Mouse (Mus musculus) hindbrain, embryonic 14.5 days (tissue): Measurements from ENCODE around the gene Oprd1. TPM values are rescaled to one million over a fixed set of nuclear protein-coding genes. Genes with fewer than 3 reads are reported as not detected.

ENCODE experiments used
- ATAC-seq: fragments of 200-750 bp; cut with Nextera tagmentation; 2 replicates; pipeline ENCODE4 v1.8.0; 2017; ENCODE audit warnings: moderate number of reproducible peaks, mild to moderate bottlenecking, moderate TSS enrichment, moderate library complexity; ENCODE audit not compliant: low FRiP score
- DNase-seq: peaks from one replicate; pipeline ENCODE4 v3.0.0-alpha.2; 2015; ENCODE audit warnings: low spot score
- H3K27ac ChIP-seq: fragments of 300-500 bp; sonication (generic); 2 replicates; pipeline ENCODE4 v1.5.1; 2014; ENCODE audit warnings: mild to moderate bottlenecking, moderate library complexity
- H3K27me3 ChIP-seq: fragments of 300-500 bp; sonication (generic); 2 replicates; pipeline ENCODE4 v1.6.1; 2014; ENCODE audit warnings: mild to moderate bottlenecking, low read length, mixed read lengths; ENCODE audit not compliant: control insufficient read depth, insufficient read depth
- H3K36me3 ChIP-seq: fragments of 300-500 bp; sonication (generic); replicated peaks from 2 replicates; pipeline ENCODE4 v1.6.1; 2014; ENCODE audit not compliant: control insufficient read depth, insufficient read depth
- H3K4me1 ChIP-seq: fragments of 300-500 bp; sonication (generic); replicated peaks from 2 replicates; pipeline ENCODE4 v1.6.1; 2014; ENCODE audit warnings: antibody characterized with exemption, low read length, mixed read lengths; ENCODE audit not compliant: control insufficient read depth, insufficient read depth
- H3K4me2 ChIP-seq: fragments of 300-500 bp; sonication (generic); replicated peaks from 2 replicates; pipeline ENCODE4 v1.6.1; 2014; ENCODE audit warnings: mild to moderate bottlenecking, moderate library complexity
- H3K4me3 ChIP-seq: fragments of 300-500 bp; sonication (generic); replicated peaks from 2 replicates; pipeline ENCODE4 v1.5.1; 2014; ENCODE audit warnings: mild to moderate bottlenecking, low read length
- H3K9ac ChIP-seq: fragments of 300-500 bp; sonication (generic); 2 replicates; pipeline ENCODE4 v1.6.1; 2014
- H3K9me3 ChIP-seq: fragments of 300-500 bp; sonication (generic); 2 replicates; pipeline ENCODE4 v1.6.1; 2016; ENCODE audit warnings: low read length; ENCODE audit not compliant: control insufficient read depth
- WGBS: fragments of 180-500 bp; shearing (Covaris S2); extraction: QIAGEN DNeasy Blood & Tissue Kit; methylation state at CpG from one replicate; pipeline ENCODE4 v1.1.7; 2014; 5-methylcytosine and 5-hydroxymethylcytosine counted together
- polyA plus RNA-seq: library from polyadenylated mRNA; unstranded; fragments of >200 nt; fragmentation: Nextera tagmentation; extraction: Ambion mirVana; gene quantifications from 2 replicates; pipeline ENCODE4 v1.2.1, GENCODE M21; 2014

Gene Oprd1
- polyA plus RNA-seq, 1 experiment from 2014 or later = 0.63 TPM

DNA sequence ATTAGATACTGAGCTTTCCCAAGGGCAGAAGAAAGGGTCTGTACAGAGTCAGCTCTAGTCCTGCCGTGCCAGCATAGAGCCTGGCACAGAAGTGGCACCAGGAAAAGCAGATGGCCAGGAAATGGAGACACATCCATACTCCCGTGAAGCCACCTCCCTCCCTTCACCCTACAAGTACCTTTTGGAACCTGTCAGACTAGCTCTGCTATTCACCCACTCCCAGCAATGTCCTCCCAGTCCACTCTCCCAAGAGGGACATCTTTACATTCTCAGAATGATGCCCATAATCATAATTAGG is 76.4 kb downstream of the Oprd1 start:
- H3K27ac ChIP-seq = no peak overlapping the region
- no peak overlapping the region for H3K4me3 ChIP-seq
- H3K4me1 ChIP-seq = no peaks in the 10 kb centered on the region
- H3K36me3 ChIP-seq = no peaks in the 10 kb centered on the region
- H3K4me2 ChIP-seq = no peak overlapping the region
- no peak overlapping the region for H3K9ac ChIP-seq
- no peak for ATAC-seq
- no peaks in the 10 kb centered on the region for H3K9me3 ChIP-seq
- WGBS = 67% methylated on average over 2 of the region's 2 CpGs
- no peak for DNase-seq
- no peaks in the 10 kb centered on the region for H3K27me3 ChIP-seq

DNA sequence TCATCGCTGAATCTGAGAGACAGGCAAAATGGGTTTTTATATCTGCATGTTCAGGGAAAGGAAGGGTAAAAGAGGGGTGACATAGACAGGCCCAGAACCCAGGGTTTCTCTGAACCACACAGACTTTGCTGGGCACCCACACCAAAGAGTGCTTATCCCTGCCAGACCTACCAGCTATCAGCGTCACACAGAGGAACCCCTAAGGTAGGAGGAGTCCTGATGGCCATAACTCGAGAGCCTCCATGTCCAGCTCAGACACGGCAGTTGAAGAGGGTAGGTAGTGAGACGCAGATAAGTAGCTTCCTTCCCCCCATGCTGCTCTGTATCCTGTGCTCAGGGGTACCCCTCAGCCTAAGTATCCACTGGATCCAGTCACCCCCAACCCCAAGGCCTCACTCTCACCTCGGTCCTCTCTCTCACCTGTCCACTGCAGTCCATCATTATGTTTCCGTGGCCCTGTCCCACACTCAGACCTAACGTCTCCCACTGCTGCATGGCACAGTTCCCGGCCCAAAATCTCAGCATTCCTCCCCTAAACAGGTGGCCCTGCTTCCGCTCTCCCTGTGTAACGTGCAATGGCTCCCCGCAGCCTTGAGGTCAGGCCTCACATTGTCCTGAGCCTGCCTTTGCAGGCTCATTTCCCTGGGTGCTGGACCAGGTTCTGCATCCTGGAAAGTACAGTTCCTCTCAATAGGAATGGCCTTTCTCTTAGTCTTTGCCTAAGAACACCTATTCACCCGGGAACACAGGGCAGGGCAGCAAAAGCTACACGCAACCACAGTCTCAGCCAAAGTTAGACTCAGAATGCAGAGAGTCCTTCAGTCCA is 77.0 kb downstream of the Oprd1 start:
- Histone ChIP-seq H3K27ac (no peak overlapping the region), H3K9me3 (no peaks in the 10 kb centered on the region), H3K36me3 (no peaks in the 10 kb centered on the region), H3K4me2 (no peak overlapping the region), H3K4me3 (no peak overlapping the region), H3K27me3 (no peaks in the 10 kb centered on the region), H3K9ac (no peak overlapping the region), H3K4me1 (no peaks in the 10 kb centered on the region)
- DNase-seq = no peak
- WGBS = 85% methylated on average over 14 of the region's 14 CpGs
- ATAC-seq = no peak

- Histone ChIP-seq H3K4me1 (no peaks in the 10 kb centered on the region), H3K9me3 (no peaks in the 10 kb centered on the region), H3K4me2 (no peak overlapping the region), H3K27ac (no peak overlapping the region), H3K27me3 (no peaks in the 10 kb centered on the region), H3K4me3 (no peak overlapping the region), H3K36me3 (no peaks in the 10 kb centered on the region), H3K9ac (no peak overlapping the region)
- ATAC-seq = no peak
- 59% methylated on average over 10 of the region's 10 CpGs for whole genome bisulfite sequencing
- DNase-seq = no peak
Observed at GRCm38 (mm10) chr4:132066101-132066773, 78.0 kb downstream of the Oprd1 start.

DNA sequence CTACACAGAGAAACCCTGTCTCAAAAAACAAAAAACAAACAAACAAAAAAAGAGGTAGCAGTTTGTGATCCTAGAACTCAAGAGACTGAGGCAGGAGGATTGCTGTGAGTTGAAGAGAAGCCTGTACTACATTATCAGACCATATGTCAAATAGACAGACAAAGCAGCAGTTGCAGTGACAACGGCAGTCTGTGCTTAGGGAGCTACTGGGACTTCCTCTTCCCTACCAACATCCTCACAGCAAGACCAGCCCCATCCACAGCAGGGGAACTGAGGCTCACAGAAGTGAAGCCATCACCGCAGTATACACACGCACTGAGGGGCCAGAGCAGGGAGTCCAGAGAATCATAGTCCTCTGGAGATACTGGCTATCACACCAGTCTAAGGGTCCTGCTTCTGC is 78.7 kb downstream of the Oprd1 start:
- Histone ChIP-seq H3K4me2 (no peak overlapping the region), H3K9me3 (no peaks in the 10 kb centered on the region), H3K9ac (no peak overlapping the region), H3K4me1 (no peaks in the 10 kb centered on the region), H3K27ac (no peak overlapping the region), H3K27me3 (no peaks in the 10 kb centered on the region), H3K4me3 (no peak overlapping the region), H3K36me3 (no peaks in the 10 kb centered on the region)
- no peak for DNase-seq
- WGBS = 77% methylated on average over 3 of the region's 3 CpGs
- ATAC-seq = no peak

DNA sequence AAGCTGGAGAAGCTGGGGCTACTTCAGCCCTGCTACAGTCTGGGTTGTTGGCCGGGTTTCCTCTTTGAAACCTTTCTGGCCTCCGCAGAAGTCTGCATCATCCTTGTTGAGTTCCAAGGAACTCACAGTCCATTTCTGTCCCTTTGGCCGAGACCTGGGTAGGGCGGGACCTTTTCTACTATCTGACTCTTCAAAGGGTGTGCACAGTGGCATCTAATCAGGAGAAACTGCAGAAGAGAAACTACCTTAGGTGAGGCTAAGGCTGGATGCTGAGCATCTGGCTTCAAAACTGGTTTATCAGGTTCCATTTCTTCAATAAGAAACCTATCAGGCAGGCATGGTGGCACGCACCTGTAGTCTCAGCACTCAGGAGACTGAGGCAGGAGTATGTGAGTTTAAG is 79.7 kb downstream of the Oprd1 start:
- DNase-seq (no peak), ATAC-seq (no peak)
- H3K4me1 ChIP-seq = no peaks in the 10 kb centered on the region
- H3K27me3 ChIP-seq = no peaks in the 10 kb centered on the region
- H3K9ac ChIP-seq = no peak overlapping the region
- 91% methylated on average over 5 of the region's 5 CpGs for WGBS
- no peaks in the 10 kb centered on the region for H3K9me3 ChIP-seq
- H3K36me3 ChIP-seq = no peaks in the 10 kb centered on the region
- no peak overlapping the region for H3K4me2 ChIP-seq
- H3K4me3 ChIP-seq = no peak overlapping the region
- no peak overlapping the region for H3K27ac ChIP-seq

DNA sequence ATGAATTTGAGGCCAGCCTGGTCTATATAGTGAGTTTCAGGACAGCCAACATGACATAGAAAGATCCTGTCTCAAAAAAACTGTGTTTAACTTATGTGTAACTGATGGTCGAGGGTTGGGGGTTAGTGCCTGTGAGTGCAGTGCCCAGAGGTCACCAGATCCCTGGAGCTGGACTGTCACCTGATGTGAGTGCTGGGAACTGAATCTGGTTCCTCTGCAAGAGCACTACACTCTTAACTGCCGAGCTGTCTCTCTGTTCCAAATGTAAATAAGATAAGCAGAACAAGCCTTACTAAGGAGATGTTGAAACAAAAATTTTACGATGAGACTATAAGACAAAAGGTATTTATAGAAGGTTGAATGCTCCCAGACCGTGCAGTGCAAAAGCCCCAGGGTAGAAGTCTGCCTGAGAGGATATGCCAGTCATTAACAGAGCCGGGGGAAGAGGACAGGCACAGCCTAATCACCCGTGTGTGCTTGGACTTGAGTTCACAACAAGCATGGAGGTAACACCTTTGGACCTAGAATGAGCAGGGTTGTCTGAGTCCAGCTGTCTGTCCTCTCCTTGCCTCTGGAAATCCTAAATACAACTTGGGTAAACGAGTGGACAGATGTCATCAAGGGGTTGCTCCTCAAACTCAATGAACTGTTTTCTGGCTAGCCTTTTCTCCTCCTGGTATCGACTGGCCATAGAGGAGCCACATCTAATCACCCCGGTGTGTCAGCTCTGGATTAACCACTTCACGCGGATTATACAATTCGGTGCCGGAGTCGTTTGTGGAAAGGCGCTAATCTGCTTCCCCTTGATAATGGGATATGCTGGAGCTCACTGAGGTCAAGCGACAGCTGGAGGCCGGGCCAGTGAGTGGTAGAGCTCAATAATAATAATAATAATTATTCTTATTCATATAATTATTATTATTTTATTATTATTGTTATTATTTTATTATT is 81.1 kb downstream of the Oprd1 start:
- DNase-seq = no peak
- ATAC-seq = no peak
- Histone ChIP-seq H3K4me3 (no peak overlapping the region), H3K9me3 (no peaks in the 10 kb centered on the region), H3K27me3 (no peaks in the 10 kb centered on the region), H3K27ac (no peak overlapping the region), H3K9ac (no peak overlapping the region), H3K4me2 (no peak overlapping the region), H3K4me1 (no peaks in the 10 kb centered on the region), H3K36me3 (no peaks in the 10 kb centered on the region)
- 77% methylated on average over 17 of the region's 17 CpGs for WGBS

- DNase-seq (no peak), ATAC-seq (no peak)
- no peak overlapping the region for H3K27ac ChIP-seq
- no peaks in the 10 kb centered on the region for H3K36me3 ChIP-seq
- no peak overlapping the region for H3K4me3 ChIP-seq
- H3K4me1 ChIP-seq = no peaks in the 10 kb centered on the region
- 78% methylated on average over 8 of the region's 8 CpGs for WGBS
- no peak overlapping the region for H3K4me2 ChIP-seq
- no peaks in the 10 kb centered on the region for H3K9me3 ChIP-seq
- no peaks in the 10 kb centered on the region for H3K27me3 ChIP-seq
- H3K9ac ChIP-seq = no peak overlapping the region
Observed at GRCm38 (mm10) chr4:132062289-132062688, 82.0 kb downstream of the Oprd1 start.
